Mouse (Mus musculus): ENCODE measurements around the gene Foxo3.

- no peak for TF ChIP-seq POLR2A (IDR thresholded peaks at IDR 0.05; ENCODE audit: low read depth, low read length)
- no peak for TF ChIP-seq CTCF (IDR thresholded peaks at IDR 0.05; ENCODE audit: borderline replicate concordance, insufficient read depth, low read length)
Measured at GRCm38 (mm10) chr10:42271454-42272230, 4.9 kb downstream of the Foxo3 start.

All from embryonic fibroblast, embryonic 13.5 days (primary cell).